Mouse (Mus musculus): ENCODE results near the gene Dennd1c.

GRCm38 (mm10) chr17:57094222-57094621 is 15.9 kb upstream of the Dennd1c start:
- TF ChIP-seq HCFC1 (IDR thresholded peaks at IDR 0.05; ENCODE audit: borderline replicate concordance, insufficient read depth, low read length) = no peak
- TF ChIP-seq ZNF384 (IDR thresholded peaks at IDR 0.05; ENCODE audit: low read depth, low read length) = no peak
- TF ChIP-seq MAFK (IDR thresholded peaks at IDR 0.05; ENCODE audit: insufficient read depth, low read depth, low read length) = no peak
- TF ChIP-seq ZC3H11A (IDR thresholded peaks at IDR 0.05; ENCODE audit: borderline replicate concordance, low read depth, low read length) = no peak
- no peak for TF ChIP-seq CHD2 (IDR thresholded peaks at IDR 0.05; ENCODE audit: low read depth, low read length)

Measured in ES-E14 (cell line).